Mouse (Mus musculus) neural tube, embryonic 15.5 days (tissue): Measurements from ENCODE around the gene Tnks2. TPM values are rescaled to one million over a fixed set of nuclear protein-coding genes. Genes with fewer than 3 reads are reported as not detected.

Experiments used
- ATAC-seq: fragments of 200-750 bp; cut with Nextera tagmentation; 2 replicates; pipeline ENCODE4 v1.8.0; 2017; ENCODE audit warnings: mild to moderate bottlenecking, moderate TSS enrichment, moderate library complexity; ENCODE audit not compliant: low FRiP score
- H3K27ac ChIP-seq: fragments of 300-500 bp; sonication (generic); replicated peaks from 2 replicates; pipeline ENCODE4 v1.5.1; 2015; ENCODE audit warnings: mild to moderate bottlenecking, inconsistent platforms
- H3K27me3 ChIP-seq: fragments of 300-500 bp; sonication (generic); replicated peaks from 2 replicates; pipeline ENCODE4 v1.6.1; 2015; ENCODE audit warnings: inconsistent platforms
- H3K36me3 ChIP-seq: fragments of 300-500 bp; sonication (generic); 2 replicates; pipeline ENCODE4 v1.6.1; 2015; ENCODE audit warnings: inconsistent platforms
- H3K4me1 ChIP-seq: fragments of 300-500 bp; sonication (generic); 2 replicates; pipeline ENCODE4 v1.6.1; 2015; ENCODE audit warnings: inconsistent platforms
- H3K4me2 ChIP-seq: fragments of 300-500 bp; sonication (generic); 2 replicates; pipeline ENCODE4 v1.6.1; 2015; ENCODE audit warnings: inconsistent platforms, mild to moderate bottlenecking, moderate library complexity
- H3K4me3 ChIP-seq: fragments of 300-500 bp; sonication (generic); replicated peaks from 2 replicates; pipeline ENCODE4 v1.5.1; 2015; ENCODE audit warnings: mild to moderate bottlenecking, inconsistent platforms
- H3K9ac ChIP-seq: fragments of 300-500 bp; sonication (generic); replicated peaks from 2 replicates; pipeline ENCODE4 v1.6.1; 2015; ENCODE audit warnings: mild to moderate bottlenecking, inconsistent platforms
- H3K9me3 ChIP-seq: fragments of 300-500 bp; sonication (generic); replicated peaks from 2 replicates; pipeline ENCODE4 v1.6.1; 2016; ENCODE audit warnings: inconsistent platforms
- WGBS: fragments of 180-500 bp; shearing (Covaris S2); methylation state at CpG from one replicate; pipeline ENCODE4 v1.1.7; 2015; ENCODE audit warnings: mixed read lengths; 5-methylcytosine and 5-hydroxymethylcytosine counted together
- polyA plus RNA-seq: library from polyadenylated mRNA; unstranded; fragments of >200 nt; fragmentation: Nextera tagmentation; extraction: Ambion mirVana; gene quantifications from 2 replicates; pipeline ENCODE4 v1.2.1, GENCODE M21; 2015

Gene Tnks2
- polyA plus RNA-seq, 1 experiment from 2014 or later: 36.5 TPM

GRCm38 (mm10) chr19:36904211-36905007 is 70.4 kb downstream of the Tnks2 start:
- peak overlapping the region; percentile 88 for H3K4me2 ChIP-seq
- no peaks in the 10 kb centered on the region for H3K36me3 ChIP-seq
- no peaks in the 10 kb centered on the region for H3K9me3 ChIP-seq
- H3K27ac ChIP-seq: peak overlapping the region; percentile 75
- 3% methylated on average over 41 of the region's 41 CpGs for WGBS
- H3K9ac ChIP-seq: peak overlapping the region; percentile 51
- ATAC-seq: peak; percentile 90
- peaks cover 18% of the 10 kb centered on the region for H3K4me1 ChIP-seq
- H3K27me3 ChIP-seq: no peaks in the 10 kb centered on the region
- peak overlapping the region; percentile 47 for H3K4me3 ChIP-seq

DNA sequence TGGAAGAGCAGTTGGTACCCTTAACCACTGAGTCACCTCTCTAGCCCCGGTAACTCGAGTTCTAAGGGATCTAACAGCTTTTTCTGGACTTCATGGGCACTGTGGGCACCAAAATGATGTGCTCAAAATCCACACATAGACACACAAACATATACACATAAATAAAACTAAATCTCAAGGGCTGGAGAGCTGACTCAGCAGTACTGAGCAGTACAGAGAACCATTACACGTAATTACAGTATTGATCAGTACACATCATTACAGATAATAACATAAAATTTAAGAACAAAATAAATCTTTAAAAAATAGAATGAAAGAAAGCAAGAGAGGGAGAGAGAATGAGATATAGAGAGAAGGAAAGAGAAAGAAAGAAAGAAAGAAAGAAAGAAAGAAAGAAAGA is 75.1 kb downstream of the Tnks2 start:
- ATAC-seq: no peak
- H3K4me3 ChIP-seq: no peak overlapping the region
- H3K9me3 ChIP-seq: no peaks in the 10 kb centered on the region
- H3K9ac ChIP-seq: no peak overlapping the region
- H3K27ac ChIP-seq: no peak overlapping the region
- peaks cover 3% of the 10 kb centered on the region; the same call in 1 of the 2 replicates for H3K27me3 ChIP-seq
- peaks cover 13% of the 10 kb centered on the region; the same call in 1 of the 2 replicates for H3K4me1 ChIP-seq
- H3K4me2 ChIP-seq: no peak overlapping the region
- WGBS: 87% methylated on average over 3 of the region's 3 CpGs
- no peaks in the 10 kb centered on the region for H3K36me3 ChIP-seq

DNA sequence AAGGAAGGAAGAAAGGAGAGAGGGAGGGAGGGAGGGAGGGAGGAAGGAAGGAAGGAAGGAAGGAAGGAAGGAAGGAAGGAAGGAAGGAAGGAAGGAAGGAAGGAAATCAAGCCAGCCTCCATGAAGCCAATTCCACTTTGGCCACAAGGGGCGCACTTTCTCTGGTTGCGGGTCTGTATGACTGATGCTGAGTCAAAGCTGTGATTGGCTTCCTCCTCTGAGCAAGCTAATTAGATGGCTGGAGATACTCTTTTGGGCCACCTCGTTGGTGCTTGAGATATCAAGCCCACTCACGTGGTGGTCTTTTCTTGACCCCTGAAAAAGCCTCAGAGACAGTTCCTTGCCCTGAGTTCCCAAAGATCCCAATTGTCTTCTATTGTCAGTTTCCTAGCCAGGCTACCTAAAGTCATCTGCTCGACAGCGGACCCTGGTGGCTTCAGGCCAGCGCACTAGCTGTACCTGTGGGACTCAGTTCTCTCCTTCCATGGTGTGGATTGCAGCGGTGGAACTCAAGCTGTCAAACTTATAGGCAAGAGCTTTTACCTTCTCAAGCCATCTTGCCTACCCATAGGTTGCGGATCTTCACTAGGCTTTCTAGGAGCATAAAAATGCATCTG is 75.8 kb downstream of the Tnks2 start:
- Histone ChIP-seq H3K9me3 (no peaks in the 10 kb centered on the region), H3K27ac (peak overlapping the region; percentile 33; the same call in 1 of the 2 replicates), H3K27me3 (peaks cover 3% of the 10 kb centered on the region; the same call in 1 of the 2 replicates), H3K9ac (no peak overlapping the region), H3K36me3 (no peaks in the 10 kb centered on the region), H3K4me3 (no peak overlapping the region), H3K4me2 (no peak overlapping the region), H3K4me1 (peaks cover 7% of the 10 kb centered on the region; the same call in 1 of the 2 replicates)
- WGBS: 27% methylated on average over 9 of the region's 9 CpGs
- no peak for ATAC-seq

GRCm38 (mm10) chr19:36910424-36911045 is 76.5 kb downstream of the Tnks2 start:
- Histone ChIP-seq H3K4me1 (peaks cover 6% of the 10 kb centered on the region; the same call in 1 of the 2 replicates), H3K27ac (peak overlapping the region; percentile 33; the same call in 1 of the 2 replicates), H3K9ac (no peak overlapping the region), H3K27me3 (peaks cover 3% of the 10 kb centered on the region; the same call in 1 of the 2 replicates), H3K4me2 (peak overlapping the region; percentile 15; the same call in 1 of the 2 replicates), H3K36me3 (no peaks in the 10 kb centered on the region), H3K4me3 (no peak overlapping the region), H3K9me3 (no peaks in the 10 kb centered on the region)
- peak; percentile 78 for ATAC-seq
- 11% methylated on average over 12 of the region's 12 CpGs for WGBS

DNA sequence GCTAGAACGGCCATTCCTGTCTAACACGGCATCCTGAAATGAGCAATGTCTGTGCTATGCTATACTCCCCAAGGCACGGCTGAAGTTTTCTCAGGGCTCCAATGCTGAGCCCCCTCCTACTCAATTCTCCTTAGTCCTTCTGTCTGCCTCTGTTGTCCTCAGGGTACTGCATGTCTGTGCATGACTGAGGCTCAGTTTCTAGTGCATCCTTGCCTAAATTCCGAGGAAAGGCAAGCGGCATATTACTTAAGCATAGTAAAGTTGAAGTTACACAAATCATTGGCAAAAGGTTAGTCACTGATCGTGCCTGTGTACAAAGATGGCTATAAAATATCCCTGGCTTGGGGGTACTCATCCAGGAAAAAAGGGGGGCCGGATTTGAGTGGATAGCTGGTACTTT is 79.0 kb downstream of the Tnks2 start:
- H3K36me3 ChIP-seq: no peaks in the 10 kb centered on the region
- H3K27ac ChIP-seq: no peak overlapping the region
- no peak for ATAC-seq
- 47% methylated on average over 7 of the region's 7 CpGs for WGBS
- 0 out of 2 replicates have a peak overlapping the region, but pooled peaks have one; percentile 14 for H3K9ac ChIP-seq
- no peak overlapping the region for H3K4me3 ChIP-seq
- no peaks in the 10 kb centered on the region for H3K9me3 ChIP-seq
- H3K27me3 ChIP-seq: peaks cover 3% of the 10 kb centered on the region; the same call in 1 of the 2 replicates
- H3K4me1 ChIP-seq: peaks cover 18% of the 10 kb centered on the region
- no peak overlapping the region for H3K4me2 ChIP-seq

GRCm38 (mm10) chr19:36916206-36916605 is 82.2 kb downstream of the Tnks2 start:
- no peak overlapping the region for H3K4me2 ChIP-seq
- WGBS: 64% methylated on average over 4 of the region's 4 CpGs
- ATAC-seq: no peak
- H3K36me3 ChIP-seq: no peaks in the 10 kb centered on the region
- peaks cover 15% of the 10 kb centered on the region for H3K4me1 ChIP-seq
- H3K27me3 ChIP-seq: peaks cover 3% of the 10 kb centered on the region; the same call in 1 of the 2 replicates
- no peak overlapping the region for H3K9ac ChIP-seq
- no peaks in the 10 kb centered on the region for H3K9me3 ChIP-seq
- H3K27ac ChIP-seq: peak overlapping the region; percentile 58; the same call in 1 of the 2 replicates
- no peak overlapping the region for H3K4me3 ChIP-seq

DNA sequence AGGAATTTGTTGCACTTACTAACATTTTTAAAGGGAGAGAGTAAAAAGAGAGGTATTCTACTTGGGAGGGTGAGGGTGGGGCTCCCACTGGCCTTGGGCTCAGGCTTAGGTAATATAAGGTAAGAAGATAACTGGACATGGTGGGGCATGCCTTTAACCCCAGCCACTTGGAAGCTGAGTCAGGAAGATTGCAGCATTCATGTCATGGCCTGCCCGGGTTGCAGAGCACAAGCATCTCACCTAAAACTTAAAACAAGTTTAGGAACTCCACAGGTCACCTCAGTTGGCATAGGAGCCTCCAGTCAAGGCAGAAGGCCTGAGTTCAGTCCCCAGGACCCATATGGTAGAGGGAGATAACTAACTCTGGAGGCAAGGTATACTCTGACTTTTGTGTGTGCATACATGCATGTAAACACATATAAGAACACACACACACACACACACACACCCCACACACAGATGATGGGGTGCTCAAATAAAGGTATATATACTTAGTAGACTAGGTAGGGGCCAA is 82.9 kb downstream of the Tnks2 start:
- 94% methylated on average over 1 of the region's 1 CpGs for WGBS

GRCm38 (mm10) chr19:36918441-36919301 is 84.6 kb downstream of the Tnks2 start:
- H3K9ac ChIP-seq: peak overlapping the region; percentile 81
- H3K4me2 ChIP-seq: peak overlapping the region; percentile 72
- peak; percentile 90 for ATAC-seq
- H3K27me3 ChIP-seq: no peaks in the 10 kb centered on the region
- WGBS: under 1% methylated on average over 85 of the region's 85 CpGs
- peak overlapping the region; percentile 81 for H3K4me3 ChIP-seq
- H3K4me1 ChIP-seq: peaks cover 15% of the 10 kb centered on the region
- H3K36me3 ChIP-seq: no peaks in the 10 kb centered on the region
- H3K27ac ChIP-seq: peak overlapping the region; percentile 90
- no peaks in the 10 kb centered on the region for H3K9me3 ChIP-seq

More for the DNA sequence above, 82.9 kb downstream of the Tnks2 start:
- no peaks in the 10 kb centered on the region for H3K27me3 ChIP-seq
- H3K4me3 ChIP-seq: 0 out of 2 replicates have a peak overlapping the region, but pooled peaks have one; percentile 4
- H3K4me2 ChIP-seq: peak overlapping the region; percentile 30
- ATAC-seq: no peak
- H3K36me3 ChIP-seq: no peaks in the 10 kb centered on the region
- H3K9me3 ChIP-seq: no peaks in the 10 kb centered on the region
- H3K4me1 ChIP-seq: peaks cover 15% of the 10 kb centered on the region
- H3K27ac ChIP-seq: no peak overlapping the region
- no peak overlapping the region for H3K9ac ChIP-seq

DNA sequence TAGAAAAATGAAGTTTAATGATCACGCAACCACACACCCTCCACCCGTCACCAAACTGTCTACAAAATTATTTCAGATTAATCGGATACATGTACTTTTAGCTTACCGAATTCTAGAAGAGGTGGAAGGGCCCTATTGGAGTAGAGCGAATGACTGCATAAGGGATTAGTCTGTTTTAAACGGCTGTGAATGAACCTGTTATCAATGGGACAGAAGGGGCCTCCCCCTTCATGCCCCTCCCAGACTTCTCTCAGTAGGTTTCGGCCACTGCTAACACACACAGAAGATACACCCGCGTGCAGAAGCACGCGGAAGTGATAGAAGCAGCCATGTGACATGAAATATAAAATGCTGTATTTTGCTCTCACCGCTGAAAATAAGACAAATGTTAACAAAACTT is 85.4 kb downstream of the Tnks2 start, which contains the start of gene Fgfbp3:
TSS of gene Fgfbp3 (minus strand) at position 150 of the 400 bp plus-strand sequence.
- peak within 1 kb of the TSS; percentile 90 for H3K27ac ChIP-seq
- H3K4me1 ChIP-seq: peaks cover 15% of the 10 kb centered on the region
- H3K4me2 ChIP-seq: peak within 1 kb of the TSS; percentile 72
- peak; percentile 48 for ATAC-seq
- H3K27me3 ChIP-seq: no peaks in the 10 kb centered on the region
- no peaks in the 10 kb centered on the region for H3K9me3 ChIP-seq
- H3K9ac ChIP-seq: peak within 1 kb of the TSS; percentile 81
- peak within 1 kb of the TSS; percentile 81 for H3K4me3 ChIP-seq
- H3K36me3 ChIP-seq: no peaks in the 10 kb centered on the region
- WGBS: 4% methylated on average over 12 of the region's 12 CpGs

- Histone ChIP-seq H3K36me3 (no peaks in the 10 kb centered on the region), H3K4me2 (no peak overlapping the region), H3K9ac (no peak overlapping the region), H3K4me1 (peaks cover 17% of the 10 kb centered on the region), H3K9me3 (no peaks in the 10 kb centered on the region), H3K27me3 (no peaks in the 10 kb centered on the region), H3K4me3 (no peak overlapping the region), H3K27ac (no peak overlapping the region)
- ATAC-seq: no peak
- 54% methylated on average over 2 of the region's 2 CpGs for WGBS
Measured at GRCm38 (mm10) chr19:36922015-36922414, 88.0 kb downstream of the Tnks2 start.
